Mouse (Mus musculus) bone marrow macrophage, adult 2 months (primary cell): ENCODE results near the gene Fam76a.

ENCODE experiments used
- CTCF ChIP-seq: IDR thresholded peaks from 2 replicates; pipeline ENCODE4 v1.5.1; 2012; ENCODE audit warnings: low read depth, mild to moderate bottlenecking, low read length, moderate library complexity
- POLR2A ChIP-seq: IDR thresholded peaks from 2 replicates; pipeline ENCODE4 v1.6.1; 2012; ENCODE audit warnings: mild to moderate bottlenecking, low read depth, low read length, borderline replicate concordance

GRCm38 (mm10) chr4:132959679-132960045 lies 37.3 kb upstream of the Fam76a start:
- TF ChIP-seq CTCF (no peak), POLR2A (no peak)
